Mouse (Mus musculus): ENCODE data around the gene Atg9a. TPM values are rescaled to one million over a fixed set of nuclear protein-coding genes. Genes with fewer than 3 reads are reported as not detected.

The Atg9a gene
- polyA plus RNA-seq (2014; fragmentation: Illumina TruSeq; extraction: RNeasy Lipid Tissue Mini Kit (QIAGEN cat#74804); ENCODE audit: low read depth, low replicate concordance) = 8.5 TPM

DNA sequence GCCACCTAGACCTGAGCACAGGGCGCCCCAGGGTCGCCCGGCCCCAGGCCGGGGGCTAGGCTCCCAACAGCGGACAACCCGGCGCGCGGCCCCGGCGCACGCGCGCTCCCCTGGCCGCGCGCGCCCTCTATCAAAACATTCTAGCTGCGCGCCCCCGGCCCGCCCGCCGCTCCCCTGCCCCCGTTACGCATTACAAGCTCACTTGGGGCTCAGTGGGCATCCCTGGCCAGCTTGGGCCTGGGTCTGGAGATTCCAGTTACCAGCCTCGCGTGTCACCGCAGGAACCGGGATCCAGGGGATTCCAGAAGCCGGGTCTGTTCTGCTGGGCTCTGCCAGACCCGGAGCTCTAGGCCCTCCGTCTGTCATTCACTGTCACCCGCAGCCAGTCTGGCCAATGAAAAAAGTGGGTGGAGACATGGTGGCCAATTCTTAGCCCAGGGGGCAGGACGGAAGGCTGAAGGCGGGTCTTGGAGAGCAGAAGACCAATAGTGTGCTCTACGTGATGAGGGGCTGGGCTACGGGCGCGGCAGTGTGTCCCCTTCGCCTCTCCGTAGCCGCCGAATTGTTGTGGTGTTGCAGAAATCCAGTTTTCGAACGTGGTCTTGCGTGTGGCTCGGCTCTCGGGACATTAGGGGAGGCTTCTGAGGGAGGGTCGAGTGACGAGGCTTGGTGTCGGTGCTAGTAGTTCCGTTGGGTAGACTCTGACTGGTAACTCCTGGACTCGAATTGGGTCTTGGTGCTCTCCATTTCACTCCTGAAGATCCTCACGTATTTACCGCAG lies at the start of gene Atg9a, which contains the start of gene Ankzf1:
Atg9a (minus strand) TSS at position 575 of the 781 bp plus-strand sequence.
Ankzf1 (plus strand) TSS at position 530 of the 781 bp plus-strand sequence.

GRCm38 (mm10) chr1:75236117-75237050 lies 44.4 kb upstream of the Atg9a start, which contains the start of gene Dnajb2:
Gene Dnajb2, plus strand, starts transcription at chr1:75236406.

GRCm38 (mm10) chr1:75231664-75232152 lies 39.7 kb upstream of the Atg9a start, which contains the start of gene A630095N17Rik:
Gene A630095N17Rik, minus strand, starts transcription at chr1:75232102.

GRCm38 (mm10) chr1:75219531-75219930 lies 27.5 kb upstream of the Atg9a start, which contains the start of gene Tuba4a:
Gene Tuba4a, minus strand, starts transcription at chr1:75219865.

GRCm38 (mm10) chr1:75210136-75211087 lies 18.4 kb upstream of the Atg9a start, which contains the start of the genes Glb1l and Stk16:
Gene Glb1l, minus strand, starts transcription at chr1:75210813.
Gene Stk16, plus strand, starts transcription at chr1:75210838.

DNA sequence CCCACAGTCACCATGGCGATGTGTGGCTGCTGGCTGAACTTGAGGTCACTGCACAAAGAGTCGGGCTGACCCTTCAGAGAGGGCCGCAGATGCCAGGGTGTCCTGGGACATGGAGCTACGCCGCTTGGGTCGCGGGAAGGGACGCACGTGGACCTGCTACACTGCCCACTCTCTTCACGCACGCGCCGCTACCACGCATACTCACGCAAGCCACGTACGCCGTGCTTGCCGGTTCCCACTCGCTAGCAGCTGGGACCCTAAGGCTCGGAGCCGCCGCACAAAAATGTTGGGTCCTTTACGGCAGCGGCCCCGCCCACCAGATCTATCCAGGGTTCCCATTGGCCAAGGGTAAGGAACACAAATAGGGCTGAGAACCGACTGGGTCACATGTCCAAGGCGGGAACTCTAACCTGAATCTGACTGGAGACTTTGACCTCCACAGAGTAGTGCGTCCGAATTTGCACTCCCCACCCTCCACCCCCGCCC lies 11.8 kb downstream of the Atg9a start, which contains the start of gene Abcb6:
Abcb6 (minus strand) TSS at position 288 of the 486 bp plus-strand sequence.

DNA sequence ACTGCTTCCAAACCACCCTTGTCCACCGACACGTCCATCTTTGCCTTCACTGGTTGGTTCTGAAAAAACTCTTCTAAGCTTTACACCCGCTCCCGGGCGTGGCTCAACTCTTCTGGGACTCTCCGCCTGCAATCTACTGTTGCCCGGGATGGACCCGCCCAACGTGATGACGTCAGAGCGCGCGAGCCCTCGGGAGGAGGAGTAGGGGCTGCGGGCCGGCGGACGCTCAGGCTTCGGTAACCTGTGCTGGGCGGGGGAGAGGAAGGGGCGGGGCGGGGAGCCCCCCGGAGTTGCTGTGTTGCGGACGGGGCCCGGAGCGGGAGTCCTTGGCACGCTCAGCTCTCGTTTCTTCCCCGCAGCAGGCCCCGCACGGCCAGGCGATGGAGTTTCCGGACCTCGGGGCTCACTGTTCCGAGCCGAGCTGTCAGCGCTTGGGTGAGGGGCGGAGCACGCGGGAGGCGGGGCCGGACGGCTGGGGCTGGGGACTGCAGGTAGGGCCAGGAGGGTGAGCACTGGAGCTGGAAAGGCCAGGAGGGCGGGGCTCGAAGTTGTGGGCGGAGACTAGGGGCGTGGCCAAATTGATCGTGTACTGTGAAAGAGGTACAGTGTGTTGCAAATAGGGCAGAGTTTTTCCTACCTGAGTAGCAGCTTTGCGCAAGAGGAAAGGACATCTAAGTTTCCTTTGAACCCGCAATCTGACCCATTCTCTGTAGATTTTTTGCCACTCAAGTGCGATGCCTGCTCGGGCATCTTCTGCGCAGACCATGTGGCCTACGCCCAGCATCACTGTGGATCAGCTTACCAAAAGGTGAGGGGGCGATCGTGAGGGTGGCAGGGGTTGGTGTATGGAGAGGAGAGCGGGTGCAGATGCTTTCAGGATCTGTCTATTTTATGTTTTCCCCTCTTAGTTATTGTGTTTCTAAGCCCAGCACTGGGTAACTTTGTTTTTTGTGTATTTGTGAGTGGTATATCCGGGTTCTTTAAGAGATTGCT lies 23.2 kb downstream of the Atg9a start, which contains the start of gene Zfand2b:
Zfand2b (plus strand) TSS at position 175 of the 993 bp plus-strand sequence.

GRCm38 (mm10) chr1:75142301-75143261 lies 49.4 kb downstream of the Atg9a start, which contains the start of the genes Cnppd1 and Retreg2:
Gene Cnppd1, minus strand, starts transcription at chr1:75142711.
Gene Retreg2, plus strand, starts transcription at chr1:75142778.

GRCm38 (mm10) chr1:75133421-75134207 lies 58.4 kb downstream of the Atg9a start, which contains the start of gene Slc23a3:
Gene Slc23a3, minus strand, starts transcription at chr1:75133890.

Other genes starting within 250 kb of the Atg9a start
- not detected for gene Ihh, start 240.5 kb downstream of the Atg9a start, polyA plus RNA-seq (2014; fragmentation: Illumina TruSeq; extraction: RNeasy Lipid Tissue Mini Kit (QIAGEN cat#74804); ENCODE audit: low read depth, low replicate concordance)
- 1.1 TPM for gene Nhej1, start 67.0 kb downstream of the Atg9a start, polyA plus RNA-seq (2014; fragmentation: Illumina TruSeq; extraction: RNeasy Lipid Tissue Mini Kit (QIAGEN cat#74804); ENCODE audit: low read depth, low replicate concordance)
- not detected for gene Slc23a3, start 58.3 kb downstream of the Atg9a start, polyA plus RNA-seq (2014; fragmentation: Illumina TruSeq; extraction: RNeasy Lipid Tissue Mini Kit (QIAGEN cat#74804); ENCODE audit: low read depth, low replicate concordance)
- 11.3 TPM for gene Cnppd1, start 49.5 kb downstream of the Atg9a start, polyA plus RNA-seq (2014; fragmentation: Illumina TruSeq; extraction: RNeasy Lipid Tissue Mini Kit (QIAGEN cat#74804); ENCODE audit: low read depth, low replicate concordance)
- 25.1 TPM for gene Retreg2, start 49.4 kb downstream of the Atg9a start, polyA plus RNA-seq (2014; fragmentation: Illumina TruSeq; extraction: RNeasy Lipid Tissue Mini Kit (QIAGEN cat#74804); ENCODE audit: low read depth, low replicate concordance)
- gene Zfand2b, start 23.6 kb downstream of the Atg9a start, polyA plus RNA-seq (2014; fragmentation: Illumina TruSeq; extraction: RNeasy Lipid Tissue Mini Kit (QIAGEN cat#74804); ENCODE audit: low read depth, low replicate concordance) = 2.3 TPM
- gene Abcb6, start 11.8 kb downstream of the Atg9a start, polyA plus RNA-seq (2014; fragmentation: Illumina TruSeq; extraction: RNeasy Lipid Tissue Mini Kit (QIAGEN cat#74804); ENCODE audit: low read depth, low replicate concordance) = 15.8 TPM
- 8.8 TPM for gene Ankzf1, start within 50 bp of the Atg9a start, polyA plus RNA-seq (2014; fragmentation: Illumina TruSeq; extraction: RNeasy Lipid Tissue Mini Kit (QIAGEN cat#74804); ENCODE audit: low read depth, low replicate concordance)
- 5.0 TPM for gene Glb1l, start 18.6 kb upstream of the Atg9a start, polyA plus RNA-seq (2014; fragmentation: Illumina TruSeq; extraction: RNeasy Lipid Tissue Mini Kit (QIAGEN cat#74804); ENCODE audit: low read depth, low replicate concordance)
- 24.6 TPM for gene Stk16, start 18.6 kb upstream of the Atg9a start, polyA plus RNA-seq (2014; fragmentation: Illumina TruSeq; extraction: RNeasy Lipid Tissue Mini Kit (QIAGEN cat#74804); ENCODE audit: low read depth, low replicate concordance)
- 32.3 TPM for gene Tuba4a, start 27.7 kb upstream of the Atg9a start, polyA plus RNA-seq (2014; fragmentation: Illumina TruSeq; extraction: RNeasy Lipid Tissue Mini Kit (QIAGEN cat#74804); ENCODE audit: low read depth, low replicate concordance)
- not detected for gene A630095N17Rik, start 39.9 kb upstream of the Atg9a start, polyA plus RNA-seq (2014; fragmentation: Illumina TruSeq; extraction: RNeasy Lipid Tissue Mini Kit (QIAGEN cat#74804); ENCODE audit: low read depth, low replicate concordance)
- gene Dnajb2, start 44.2 kb upstream of the Atg9a start, polyA plus RNA-seq (2014; fragmentation: Illumina TruSeq; extraction: RNeasy Lipid Tissue Mini Kit (QIAGEN cat#74804); ENCODE audit: low read depth, low replicate concordance) = 15.1 TPM
- not detected for gene Ptprn, start 72.3 kb upstream of the Atg9a start, polyA plus RNA-seq (2014; fragmentation: Illumina TruSeq; extraction: RNeasy Lipid Tissue Mini Kit (QIAGEN cat#74804); ENCODE audit: low read depth, low replicate concordance)
- gene Resp18, start 86.2 kb upstream of the Atg9a start, polyA plus RNA-seq (2014; fragmentation: Illumina TruSeq; extraction: RNeasy Lipid Tissue Mini Kit (QIAGEN cat#74804); ENCODE audit: low read depth, low replicate concordance) = not detected
- 4.9 TPM for gene Dnpep, start 125.8 kb upstream of the Atg9a start, polyA plus RNA-seq (2014; fragmentation: Illumina TruSeq; extraction: RNeasy Lipid Tissue Mini Kit (QIAGEN cat#74804); ENCODE audit: low read depth, low replicate concordance)
- gene Des, start 168.1 kb upstream of the Atg9a start, polyA plus RNA-seq (2014; fragmentation: Illumina TruSeq; extraction: RNeasy Lipid Tissue Mini Kit (QIAGEN cat#74804); ENCODE audit: low read depth, low replicate concordance) = 0.26 TPM
- not detected for gene Speg, start 183.1 kb upstream of the Atg9a start, polyA plus RNA-seq (2014; fragmentation: Illumina TruSeq; extraction: RNeasy Lipid Tissue Mini Kit (QIAGEN cat#74804); ENCODE audit: low read depth, low replicate concordance)
- 5.5 TPM for gene Gmppa, start 243.7 kb upstream of the Atg9a start, polyA plus RNA-seq (2014; fragmentation: Illumina TruSeq; extraction: RNeasy Lipid Tissue Mini Kit (QIAGEN cat#74804); ENCODE audit: low read depth, low replicate concordance)

Measured in liver, adult 10 weeks (tissue).